Mouse (Mus musculus) liver, embryonic 14.5 days (tissue): ENCODE measurements around the gene Aacs. TPM values are rescaled to one million over a fixed set of nuclear protein-coding genes. Genes with fewer than 3 reads are reported as not detected.

Source experiments
- ATAC-seq: fragments of 200-750 bp; cut with Nextera tagmentation; 2 replicates; pipeline ENCODE4 v1.8.0; 2017; ENCODE audit warnings: moderate number of reproducible peaks, mild to moderate bottlenecking, moderate library complexity; ENCODE audit not compliant: insufficient read depth
- DNase-seq, 3 experiments: peaks; one replicate each; pipeline ENCODE4 v3.0.0-alpha.2; 2012 to 2013; ENCODE audit warnings: low read depth in 3 of 3, low spot score in 3 of 3
- H3K27ac ChIP-seq: fragments of 300-500 bp; sonication (generic); 2 replicates; pipeline ENCODE4 v1.5.1; 2014; ENCODE audit warnings: moderate library complexity, mild to moderate bottlenecking, control low read depth, inconsistent platforms
- H3K27me3 ChIP-seq: fragments of 300-500 bp; sonication (generic); 2 replicates; pipeline ENCODE4 v1.6.1; 2014; ENCODE audit warnings: mild to moderate bottlenecking, low read length, moderate library complexity; ENCODE audit not compliant: control insufficient read depth, insufficient read depth
- H3K36me3 ChIP-seq: fragments of 300-500 bp; sonication (generic); replicated peaks from 2 replicates; pipeline ENCODE4 v1.6.1; 2014; ENCODE audit warnings: low read depth; ENCODE audit not compliant: control insufficient read depth, insufficient read depth
- H3K4me1 ChIP-seq, 2 experiments: fragments of 200-500 bp in 1 of 2; fragments of 300-500 bp in 1 of 2; sonication (generic) in 1 of 2; replicated peaks; 2 replicates each; pipeline ENCODE4 v1.6.1; 2012 to 2014; ENCODE audit warnings: antibody characterized with exemption in 1 of 2, inconsistent platforms in 1 of 2, low read length in 1 of 2; ENCODE audit not compliant: control insufficient read depth in 2 of 2, insufficient read depth in 2 of 2
- H3K4me2 ChIP-seq: fragments of 300-500 bp; sonication (generic); 2 replicates; pipeline ENCODE4 v1.6.1; 2014; ENCODE audit warnings: low read depth, mild to moderate bottlenecking, control low read depth, moderate library complexity
- H3K4me3 ChIP-seq, 2 experiments: fragments of 200-500 bp in 1 of 2; fragments of 300-500 bp in 1 of 2; sonication (generic) in 1 of 2; 2 replicates each; pipeline ENCODE4 v1.5.1; 2012 to 2014; ENCODE audit warnings: low read depth in 2 of 2, low read length in 2 of 2, mild to moderate bottlenecking in 2 of 2, control low read depth in 1 of 2, inconsistent platforms in 1 of 2, moderate library complexity in 1 of 2; ENCODE audit not compliant: insufficient read depth in 1 of 2
- H3K9ac ChIP-seq: fragments of 300-500 bp; sonication (generic); replicated peaks from 2 replicates; pipeline ENCODE4 v1.6.1; 2014; ENCODE audit warnings: mild to moderate bottlenecking, control low read depth, moderate library complexity
- H3K9me3 ChIP-seq: fragments of 300-500 bp; sonication (generic); 2 replicates; pipeline ENCODE4 v1.6.1; 2016; ENCODE audit warnings: low read length, mixed read lengths; ENCODE audit not compliant: control insufficient read depth
- CTCF ChIP-seq: IDR thresholded peaks from 2 replicates; pipeline ENCODE4 v1.5.1; 2016; ENCODE audit warnings: antibody characterized with exemption, low read depth, control low read depth
- EP300 ChIP-seq: IDR thresholded peaks from 2 replicates; pipeline ENCODE4 v1.6.1; 2016; ENCODE audit warnings: antibody characterized with exemption, low read depth
- WGBS: fragments of 180-500 bp; shearing (Covaris S2); extraction: QIAGEN DNeasy Blood & Tissue Kit; methylation state at CpG from one replicate; pipeline ENCODE4 v1.1.7; 2014; ENCODE audit not compliant: insufficient replicate concordance; 5-methylcytosine and 5-hydroxymethylcytosine counted together
- polyA plus RNA-seq, 2 experiments: library from polyadenylated mRNA; depleted of rRNA in 1 of 2; stranded (reverse) in 1 of 2; unstranded in 1 of 2; fragments of >200 nt; fragmentation: Nextera tagmentation in 1 of 2; extraction: Ambion mirVana in 1 of 2; gene quantifications; 2 replicates each; pipeline versions ENCODE4 v1.2.1 to v1.2.3; 2012 to 2014

The Aacs gene
- polyA plus RNA-seq, 2 experiments, result 11.0 to 13.2 TPM

DNA sequence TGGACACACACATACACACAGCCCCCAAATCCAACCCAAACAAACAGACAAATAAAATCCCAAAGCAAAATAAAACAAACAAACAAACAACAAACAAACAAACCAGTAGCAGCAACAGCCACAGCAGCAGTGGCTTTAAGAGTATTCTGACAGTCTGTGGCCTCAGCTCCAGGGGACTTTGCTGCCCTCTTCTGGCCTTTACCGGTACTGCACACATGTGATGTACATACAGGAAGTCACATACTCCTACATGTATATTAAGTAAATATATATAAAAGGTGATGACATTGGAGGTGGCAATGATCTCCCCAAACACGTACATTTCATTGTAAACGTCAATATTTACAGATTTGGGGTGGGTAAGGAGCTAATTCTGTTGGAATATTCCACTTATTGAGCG lies 50.9 kb downstream of the Aacs start:
- no peaks in the 10 kb centered on the region for H3K36me3 ChIP-seq
- peaks cover 0 to 1% of the 10 kb centered on the region in 2 experiments; a peak in 1 of 4 replicates for H3K4me1 ChIP-seq
- no peak for DNase-seq
- peaks cover 17% of the 10 kb centered on the region for H3K27me3 ChIP-seq
- H3K4me2 ChIP-seq, result no peak overlapping the region
- TF ChIP-seq EP300 (no peak), CTCF (peak; percentile 79)
- H3K4me3 ChIP-seq, result no peak overlapping the region
- no peak for ATAC-seq
- H3K9ac ChIP-seq, result no peak overlapping the region
- WGBS, result 56% methylated on average over 4 of the region's 4 CpGs
- no peak overlapping the region for H3K27ac ChIP-seq
- peaks cover 3% of the 10 kb centered on the region for H3K9me3 ChIP-seq

- ATAC-seq (no peak), DNase-seq (no peak)
- H3K9me3 ChIP-seq, result peaks cover 3% of the 10 kb centered on the region
- H3K9ac ChIP-seq, result no peak overlapping the region
- H3K4me3 ChIP-seq, result no peak overlapping the region
- TF ChIP-seq EP300 (no peak), CTCF (peak; percentile 92)
- 5% methylated on average over 5 of the region's 5 CpGs for WGBS
- no peaks in the 10 kb centered on the region for H3K36me3 ChIP-seq
- H3K27me3 ChIP-seq, result peaks cover 44% of the 10 kb centered on the region
- no peak overlapping the region for H3K4me2 ChIP-seq
- no peak overlapping the region for H3K27ac ChIP-seq
- H3K4me1 ChIP-seq, result no peaks in the 10 kb centered on the region
These were observed 53.5 kb downstream of the Aacs start for GRCm38 (mm10) chr5:125529109-125529508.

DNA sequence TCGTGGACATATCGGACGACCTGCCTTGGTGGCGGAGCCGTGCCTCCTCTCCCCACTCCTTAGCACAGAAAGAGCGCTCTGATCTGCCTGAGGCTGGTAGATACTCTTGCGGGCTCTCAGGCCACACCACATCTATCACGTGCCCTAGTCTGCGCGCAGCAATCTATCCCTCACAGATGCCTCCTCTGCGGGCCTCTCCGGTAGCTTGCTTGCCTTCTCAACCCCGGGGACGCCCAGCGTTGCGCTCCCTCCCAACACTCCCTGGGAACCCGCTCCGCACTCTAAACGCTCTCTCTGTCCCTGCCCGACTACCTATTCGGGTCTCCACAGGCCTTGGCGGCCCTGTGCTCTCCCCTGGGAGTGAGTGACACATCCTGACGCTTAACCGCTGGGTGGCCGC lies 56.0 kb downstream of the Aacs start, which contains the start of gene Tmem132b:
TSS of gene Tmem132b (plus strand) at position 141 of the 400 bp plus-strand sequence.
- TF ChIP-seq EP300 (no peak), CTCF (no peak)
- Histone ChIP-seq H3K4me3 (peak within 1 kb of the TSS in 1 of 2 experiments; percentile 12; a peak in 1 of 4 replicates), H3K27ac (no peak within 1 kb of the TSS), H3K27me3 (peaks cover 52% of the 10 kb centered on the region), H3K4me2 (peak within 1 kb of the TSS; percentile 18; the same call in 1 of the 2 replicates), H3K36me3 (no peaks in the 10 kb centered on the region), H3K4me1 (no peaks in the 10 kb centered on the region), H3K9ac (no peak within 1 kb of the TSS), H3K9me3 (no peaks in the 10 kb centered on the region)
- ATAC-seq (no peak), DNase-seq (no peak)
- 1% methylated on average over 25 of the region's 25 CpGs for WGBS

- Histone ChIP-seq H3K4me2 (peak overlapping the region; percentile 18; the same call in 1 of the 2 replicates), H3K36me3 (no peaks in the 10 kb centered on the region), H3K27ac (no peak overlapping the region), H3K27me3 (peaks cover 52% of the 10 kb centered on the region), H3K9ac (no peak overlapping the region), H3K4me3 (no peak overlapping the region), H3K9me3 (no peaks in the 10 kb centered on the region), H3K4me1 (no peaks in the 10 kb centered on the region)
- DNase-seq, result no peak
- under 1% methylated on average over 30 of the region's 30 CpGs for WGBS
- ATAC-seq, result no peak
- TF ChIP-seq CTCF (no peak), EP300 (no peak)
These were observed 56.6 kb downstream of the Aacs start for GRCm38 (mm10) chr5:125532191-125532544.

GRCm38 (mm10) chr5:125532545-125533224 lies 57.1 kb downstream of the Aacs start:
- no peak for ATAC-seq
- H3K9ac ChIP-seq, result no peak overlapping the region
- H3K4me3 ChIP-seq, result peak overlapping the region in 1 of 2 experiments; percentile 12; a peak in 1 of 4 replicates
- DNase-seq, result no peak
- 1% methylated on average over 59 of the region's 64 CpGs for WGBS
- H3K36me3 ChIP-seq, result no peaks in the 10 kb centered on the region
- H3K4me1 ChIP-seq, result no peaks in the 10 kb centered on the region
- H3K27ac ChIP-seq, result no peak overlapping the region
- H3K4me2 ChIP-seq, result peak overlapping the region; percentile 18; the same call in 1 of the 2 replicates
- H3K27me3 ChIP-seq, result peaks cover 52% of the 10 kb centered on the region
- no peak for TF ChIP-seq CTCF
- TF ChIP-seq EP300, result no peak
- no peaks in the 10 kb centered on the region for H3K9me3 ChIP-seq
